Comparison of ENCODE assay signal across 8 mouse cellular contexts in genomic region chr1:170644255-170645205, GRCm38 (mm10). TPM values are rescaled to one million over a fixed set of nuclear protein-coding genes. Genes with fewer than 3 reads are reported as not detected.
DNase-seq lines count a peak whose midpoint lies in the region; ATAC-seq and TF ChIP-seq lines count a peak whose summit lies in the region.

Olfml2b (plus strand) TSS chr1:170644532.

- H3K4me2 ChIP-seq in hindbrain, embryonic 15.5 days = peak within 1 kb of the TSS; percentile 91

- peak; percentile 69 for DNase-seq in R1 (ENCODE audit: low read depth, low spot score)
- DNase-seq in cerebellum, postnatal 4 days (ENCODE audit: low spot score in 2 of 2) = peak; percentile 64 to 77
- DNase-seq in gastrocnemius, adult 2 months = peak; percentile 93
- DNase-seq in left cerebral cortex, adult 11 months (ENCODE audit: low spot score) = peak; percentile 57
- peak; percentile 91 for DNase-seq in lung, postnatal 36 days
- peak; percentile 93 for DNase-seq in retina, postnatal 1 day
- peak; percentile 88 for DNase-seq in urinary bladder, postnatal 14 days (ENCODE audit: low spot score)

- no peaks in the 10 kb centered on the region for H3K36me3 ChIP-seq in hindbrain, embryonic 15.5 days

- intact Hi-C loops in gastrocnemius, adult 2 months (cut with DNase I) = loop anchor here (10.0 kb wide), 1 partner anchor 130 kb away; no protein-coding TSS in a partner anchor

- peak within 1 kb of the TSS; percentile 74 for H3K27ac ChIP-seq in gastrocnemius, adult 2 months
- no peak within 1 kb of the TSS for H3K27ac ChIP-seq in hindbrain, embryonic 15.5 days (replicated peaks)

- peaks cover 20% of the 10 kb centered on the region for H3K4me1 ChIP-seq in hindbrain, embryonic 15.5 days (replicated peaks)

- peak; percentile 97 for ATAC-seq in hindbrain, embryonic 15.5 days (ENCODE audit: low FRiP score, low read depth)

- no peaks in the 10 kb centered on the region for H3K9me3 ChIP-seq in hindbrain, embryonic 15.5 days

- 14% methylated on average over 48 of the region's 51 CpGs for WGBS in hindbrain, embryonic 15.5 days

- TF ChIP-seq CTCF in gastrocnemius, adult 2 months (IDR thresholded peaks at IDR 0.05) = no peak

- H3K27me3 ChIP-seq in hindbrain, embryonic 15.5 days = no peaks in the 10 kb centered on the region

- peak within 1 kb of the TSS; percentile 55 for H3K9ac ChIP-seq in hindbrain, embryonic 15.5 days

- H3K4me3 ChIP-seq in gastrocnemius, adult 2 months = peak within 1 kb of the TSS; percentile 75
- peak within 1 kb of the TSS; percentile 60 for H3K4me3 ChIP-seq in hindbrain, embryonic 15.5 days

RNA-seq across cellular contexts. Expression of gene Olfml2b, which starts in this region (rescaled TPM):
- total RNA-seq in gastrocnemius, adult 2 months (2021) = 1 to 10 TPM; 2.9 to 6.6 TPM
- polyA plus RNA-seq in hindbrain, embryonic 15.5 days (2015; fragmentation: Nextera tagmentation; extraction: Ambion mirVana) = 4.9 and 5.0 TPM in 2 replicates
